Mouse (Mus musculus) hindbrain, embryonic 15.5 days (tissue): ENCODE data around the gene Mog. TPM values are rescaled to one million over a fixed set of nuclear protein-coding genes. Genes with fewer than 3 reads are reported as not detected.

ENCODE experiments used
- ATAC-seq: fragments of 200-750 bp; cut with Nextera tagmentation; 2 replicates; pipeline ENCODE4 v1.8.0; 2017; ENCODE audit warnings: low read depth, moderate number of reproducible peaks, moderate TSS enrichment; ENCODE audit not compliant: low FRiP score
- H3K27ac ChIP-seq: fragments of 300-500 bp; sonication (generic); replicated peaks from 2 replicates; pipeline ENCODE4 v1.5.1; 2015; ENCODE audit warnings: mild to moderate bottlenecking, inconsistent platforms
- H3K27me3 ChIP-seq: fragments of 300-500 bp; sonication (generic); 2 replicates; pipeline ENCODE4 v1.6.1; 2015; ENCODE audit warnings: control low read depth, inconsistent platforms
- H3K36me3 ChIP-seq: fragments of 300-500 bp; sonication (generic); 2 replicates; pipeline ENCODE4 v1.6.1; 2015; ENCODE audit warnings: control low read depth, inconsistent platforms
- H3K4me1 ChIP-seq: fragments of 300-500 bp; sonication (generic); replicated peaks from 2 replicates; pipeline ENCODE4 v1.6.1; 2015; ENCODE audit warnings: control low read depth, inconsistent platforms
- H3K4me2 ChIP-seq: fragments of 300-500 bp; sonication (generic); 2 replicates; pipeline ENCODE4 v1.6.1; 2015; ENCODE audit warnings: moderate library complexity, mild to moderate bottlenecking, inconsistent platforms
- H3K4me3 ChIP-seq: fragments of 300-500 bp; sonication (generic); 2 replicates; pipeline ENCODE4 v1.5.1; 2015; ENCODE audit warnings: mild to moderate bottlenecking, inconsistent platforms
- H3K9ac ChIP-seq: fragments of 300-500 bp; sonication (generic); 2 replicates; pipeline ENCODE4 v1.6.1; 2015; ENCODE audit warnings: inconsistent platforms
- H3K9me3 ChIP-seq: fragments of 300-500 bp; sonication (generic); 2 replicates; pipeline ENCODE4 v1.6.1; 2016; ENCODE audit warnings: control low read depth, inconsistent platforms
- WGBS: fragments of 180-500 bp; shearing (Covaris S2); methylation state at CpG from one replicate; pipeline ENCODE4 v1.1.7; 2015; 5-methylcytosine and 5-hydroxymethylcytosine counted together
- polyA plus RNA-seq: library from polyadenylated mRNA; unstranded; fragments of >200 nt; fragmentation: Nextera tagmentation; extraction: Ambion mirVana; gene quantifications from 2 replicates; pipeline ENCODE4 v1.2.1, GENCODE M21; 2015

The Mog gene
- polyA plus RNA-seq, 1 experiment from 2014 or later: 2.3 TPM

DNA sequence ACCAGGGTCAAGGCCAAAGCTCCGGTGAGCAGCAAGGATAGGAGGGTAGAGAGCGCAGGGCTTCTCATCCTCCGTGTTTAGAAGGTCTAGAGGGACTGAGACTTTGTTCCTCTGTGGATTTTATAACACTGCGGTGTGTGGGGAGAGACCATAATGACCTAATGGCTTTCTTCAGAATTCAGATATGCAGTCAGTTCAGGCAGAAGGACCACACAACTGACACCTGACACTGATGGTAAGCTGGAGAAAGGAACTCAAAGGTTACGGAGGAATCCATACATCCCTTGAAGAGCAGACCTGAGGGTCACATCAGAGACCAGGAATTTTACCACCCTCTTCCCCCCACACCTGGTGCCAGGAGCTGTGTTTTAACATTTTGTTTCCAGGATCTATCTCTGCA lies 33.8 kb downstream of the Mog start, which contains the start of gene H2-M5:
Gene H2-M5, minus strand, starts transcription at position 101 of the 400 bp plus-strand sequence.
- Histone ChIP-seq H3K4me2 (peak within 1 kb of the TSS; percentile 32), H3K4me1 (no peaks in the 10 kb centered on the region), H3K27ac (no peak within 1 kb of the TSS), H3K9ac (no peak within 1 kb of the TSS), H3K27me3 (peaks cover 23% of the 10 kb centered on the region), H3K36me3 (no peaks in the 10 kb centered on the region), H3K4me3 (peak within 1 kb of the TSS; percentile 12), H3K9me3 (no peaks in the 10 kb centered on the region)
- 33% methylated on average over 5 of the region's 5 CpGs for whole genome bisulfite sequencing
- no peak for ATAC-seq

- H3K27ac ChIP-seq: no peak overlapping the region
- peak overlapping the region; percentile 32 for H3K4me2 ChIP-seq
- H3K36me3 ChIP-seq: no peaks in the 10 kb centered on the region
- peak overlapping the region; percentile 12 for H3K4me3 ChIP-seq
- ATAC-seq: no peak; the same call in 1 of the 2 replicates
- WGBS: 8% methylated on average over 24 of the region's 24 CpGs
- no peaks in the 10 kb centered on the region for H3K9me3 ChIP-seq
- no peak overlapping the region for H3K9ac ChIP-seq
- H3K27me3 ChIP-seq: peaks cover 23% of the 10 kb centered on the region
- H3K4me1 ChIP-seq: no peaks in the 10 kb centered on the region
These were observed 34.7 kb downstream of the Mog start for GRCm38 (mm10) chr17:36988475-36988874.

DNA sequence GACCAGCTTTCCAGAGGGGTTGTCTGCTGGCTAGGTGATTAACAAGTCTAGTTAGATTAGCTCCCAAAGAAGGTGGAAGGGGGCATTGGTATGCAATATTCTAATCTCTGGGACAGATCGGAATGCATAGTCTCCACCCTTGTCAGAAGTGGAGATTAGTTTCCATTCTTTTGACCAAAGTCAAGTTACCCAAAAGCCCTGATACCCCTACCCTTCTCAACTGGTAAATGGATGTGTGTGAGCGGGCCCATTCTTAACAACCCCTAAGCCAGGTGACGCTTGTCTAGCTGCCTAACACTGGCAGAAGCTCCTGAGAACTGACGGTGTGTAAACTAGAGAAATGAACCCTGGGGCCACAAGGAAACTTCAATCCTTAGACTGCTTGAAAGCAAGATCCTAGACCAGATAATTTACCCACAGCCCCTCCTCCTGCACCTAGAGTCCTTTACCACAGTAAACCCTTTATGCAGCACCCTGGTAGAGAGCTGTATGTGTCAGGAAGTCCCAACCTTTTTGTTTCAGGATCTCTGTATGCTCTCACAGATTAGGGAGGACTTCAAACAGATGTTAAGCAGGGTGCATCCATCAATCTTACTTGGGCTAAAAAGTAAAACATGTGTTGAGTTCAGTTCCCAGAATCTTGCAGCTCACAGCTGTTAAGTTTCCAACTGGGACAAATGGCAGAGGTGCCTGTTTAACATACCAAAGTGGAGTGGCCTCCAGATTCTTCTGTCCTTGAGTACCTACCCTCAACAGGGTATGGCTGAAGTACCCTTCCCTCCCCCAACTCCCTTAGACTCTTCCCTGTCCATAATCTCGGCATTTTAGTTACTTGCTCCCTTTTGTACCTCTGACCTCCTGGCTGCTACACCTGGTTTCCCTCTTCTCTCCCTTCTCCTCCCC lies 40.7 kb downstream of the Mog start:
- no peak for ATAC-seq

GRCm38 (mm10) chr17:36981845-36982244 lies 41.4 kb downstream of the Mog start:
- ATAC-seq: no peak
- WGBS: 14% methylated on average over 4 of the region's 4 CpGs

More for the DNA sequence above, 40.7 kb downstream of the Mog start:
- H3K4me2 ChIP-seq: no peak overlapping the region
- no peaks in the 10 kb centered on the region for H3K36me3 ChIP-seq
- no peaks in the 10 kb centered on the region for H3K4me1 ChIP-seq
- H3K27me3 ChIP-seq: peaks cover 2% of the 10 kb centered on the region
- no peak overlapping the region for H3K9ac ChIP-seq
- H3K9me3 ChIP-seq: no peaks in the 10 kb centered on the region
- no peak overlapping the region for H3K27ac ChIP-seq
- WGBS: 50% methylated on average over 5 of the region's 5 CpGs
- H3K4me3 ChIP-seq: no peak overlapping the region

DNA sequence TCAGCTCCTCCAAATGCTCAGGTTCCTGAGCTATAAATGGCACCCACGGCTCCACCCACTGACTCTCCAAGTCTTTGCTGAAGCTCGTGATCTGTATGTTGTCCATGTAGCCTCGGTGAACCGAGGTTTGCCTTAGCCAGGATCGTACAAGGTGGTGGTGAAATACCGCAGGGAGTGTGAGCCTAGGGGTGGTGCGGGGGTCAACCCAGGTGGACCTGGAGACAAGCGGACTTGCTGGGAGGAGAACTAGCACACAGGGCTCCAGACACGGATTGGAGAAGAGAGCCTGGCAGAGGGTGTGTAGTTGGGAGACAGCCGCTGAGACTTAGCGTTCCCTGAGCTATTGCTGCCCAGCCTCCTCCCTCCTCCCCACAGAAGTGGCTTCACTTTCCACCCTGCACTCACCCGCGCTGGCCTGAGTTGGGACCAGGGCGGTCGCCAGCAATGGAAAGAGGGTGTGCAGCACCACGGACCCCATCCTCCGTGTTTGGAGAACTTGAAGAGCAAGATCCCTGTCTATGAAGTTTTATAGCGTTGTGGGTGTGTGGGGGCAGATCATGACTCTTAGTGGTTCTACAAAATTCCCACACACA lies 41.9 kb downstream of the Mog start, which contains the start of gene 2410137M14Rik:
Gene 2410137M14Rik, minus strand, starts transcription at position 17 of the 593 bp plus-strand sequence.
- Histone ChIP-seq H3K27ac (no peak within 1 kb of the TSS), H3K4me3 (no peak within 1 kb of the TSS), H3K36me3 (no peaks in the 10 kb centered on the region), H3K4me2 (0 out of 2 replicates have a peak within 1 kb of the TSS, but pooled peaks have one; percentile 9), H3K9me3 (no peaks in the 10 kb centered on the region), H3K9ac (no peak within 1 kb of the TSS), H3K27me3 (no peaks in the 10 kb centered on the region), H3K4me1 (no peaks in the 10 kb centered on the region)
- 18% methylated on average over 18 of the region's 18 CpGs for WGBS
- ATAC-seq: no peak

More at GRCm38 (mm10) chr17:36981845-36982244, 41.4 kb downstream of the Mog start:
- Histone ChIP-seq H3K9me3 (no peaks in the 10 kb centered on the region), H3K4me1 (no peaks in the 10 kb centered on the region), H3K27me3 (no peaks in the 10 kb centered on the region), H3K4me3 (no peak overlapping the region), H3K27ac (no peak overlapping the region), H3K4me2 (no peak overlapping the region), H3K36me3 (no peaks in the 10 kb centered on the region), H3K9ac (no peak overlapping the region)

DNA sequence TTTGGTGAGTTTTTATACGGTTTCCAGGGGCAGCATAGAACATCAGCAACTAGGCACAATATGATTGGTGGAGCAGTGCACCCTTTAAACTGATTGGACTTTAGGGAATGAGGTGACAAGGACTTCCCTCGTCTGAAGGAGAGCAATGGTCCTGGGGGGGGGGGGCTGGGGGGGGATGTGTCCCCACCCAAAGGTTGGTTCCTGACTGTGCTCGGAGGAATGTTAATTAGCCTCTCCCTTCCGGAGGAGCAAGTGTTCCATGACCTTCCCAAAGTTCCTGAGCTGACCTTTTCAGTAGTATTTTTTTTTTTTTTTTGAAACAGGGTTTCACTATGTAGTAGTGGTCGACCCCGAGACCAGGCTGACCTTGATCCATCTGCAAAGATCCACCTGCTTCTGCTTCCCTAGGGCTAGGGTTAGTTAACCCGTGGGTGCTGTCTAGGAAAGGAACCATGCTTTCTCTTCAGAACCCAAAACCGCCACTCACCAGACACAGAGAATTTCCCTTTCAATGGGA lies 49.9 kb downstream of the Mog start:
- Histone ChIP-seq H3K4me1 (no peaks in the 10 kb centered on the region), H3K4me3 (no peak overlapping the region), H3K36me3 (no peaks in the 10 kb centered on the region), H3K27me3 (no peaks in the 10 kb centered on the region), H3K9ac (no peak overlapping the region), H3K27ac (no peak overlapping the region), H3K4me2 (no peak overlapping the region), H3K9me3 (no peaks in the 10 kb centered on the region)
- 81% methylated on average over 8 of the region's 8 CpGs for WGBS
- no peak for ATAC-seq

DNA sequence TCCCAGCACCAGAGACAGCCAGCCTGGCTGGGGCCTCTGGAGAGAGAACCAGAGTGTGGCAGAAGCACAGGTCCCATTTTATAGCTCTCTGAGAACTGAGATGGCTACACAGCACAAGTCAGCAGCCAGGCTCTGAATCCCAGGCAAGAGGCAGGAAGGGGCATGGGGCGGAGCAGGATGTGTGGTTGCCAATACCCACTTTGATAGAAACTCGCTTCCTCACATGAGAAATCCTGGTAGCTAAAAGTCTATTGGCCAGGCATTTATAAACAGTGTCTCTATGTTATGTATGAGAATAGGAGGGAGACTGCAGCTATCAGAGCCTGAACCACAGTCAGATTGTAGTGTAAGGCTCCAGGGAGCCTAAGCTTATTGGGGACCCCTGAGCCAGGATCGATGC lies 50.4 kb downstream of the Mog start:
- no peak for ATAC-seq
- Histone ChIP-seq H3K4me1 (no peaks in the 10 kb centered on the region), H3K9ac (no peak overlapping the region), H3K36me3 (no peaks in the 10 kb centered on the region), H3K4me2 (no peak overlapping the region), H3K27me3 (no peaks in the 10 kb centered on the region), H3K9me3 (no peaks in the 10 kb centered on the region), H3K27ac (no peak overlapping the region), H3K4me3 (no peak overlapping the region)
- WGBS: 87% methylated on average over 3 of the region's 3 CpGs

GRCm38 (mm10) chr17:36971172-36971850 lies 51.9 kb downstream of the Mog start:
- 89% methylated on average over 6 of the region's 6 CpGs for WGBS
- ATAC-seq: no peak
- Histone ChIP-seq H3K27me3 (no peaks in the 10 kb centered on the region), H3K4me3 (no peak overlapping the region), H3K36me3 (no peaks in the 10 kb centered on the region), H3K4me1 (no peaks in the 10 kb centered on the region), H3K9me3 (no peaks in the 10 kb centered on the region), H3K9ac (no peak overlapping the region), H3K4me2 (no peak overlapping the region), H3K27ac (no peak overlapping the region)

DNA sequence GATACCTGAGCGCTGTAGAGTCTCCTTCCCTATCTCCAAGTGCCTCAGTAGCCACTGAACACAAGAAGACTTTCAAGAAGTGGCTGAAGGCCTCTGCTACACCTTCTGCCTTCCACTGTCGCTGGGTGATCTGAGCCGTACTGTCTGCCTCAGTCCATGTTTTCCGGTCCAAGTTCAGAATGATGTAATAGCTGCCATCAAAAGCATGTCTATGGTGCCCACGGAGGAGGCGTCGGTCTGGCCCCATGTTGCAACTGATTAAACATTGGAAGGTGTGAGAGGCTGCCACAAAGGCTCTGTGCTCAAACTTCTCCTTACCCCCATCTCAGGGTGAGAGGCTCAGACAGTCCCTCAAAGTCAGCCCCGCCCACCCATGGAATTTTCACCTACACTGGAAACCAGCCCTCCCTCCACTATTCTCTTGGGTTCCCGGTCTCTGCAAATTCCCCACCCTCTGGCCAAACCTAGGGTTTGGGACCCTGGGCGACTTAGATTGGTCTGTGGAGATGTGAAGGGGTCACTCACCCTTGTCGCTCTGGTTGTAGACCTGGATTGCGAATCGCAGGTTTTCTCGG lies 52.8 kb downstream of the Mog start:
- Histone ChIP-seq H3K4me1 (no peaks in the 10 kb centered on the region), H3K36me3 (no peaks in the 10 kb centered on the region), H3K9me3 (no peaks in the 10 kb centered on the region), H3K4me2 (no peak overlapping the region), H3K27me3 (no peaks in the 10 kb centered on the region), H3K9ac (no peak overlapping the region), H3K4me3 (no peak overlapping the region), H3K27ac (no peak overlapping the region)
- ATAC-seq: no peak
- WGBS: 89% methylated on average over 14 of the region's 14 CpGs

GRCm38 (mm10) chr17:36966875-36967274 lies 56.3 kb downstream of the Mog start:
- no peaks in the 10 kb centered on the region for H3K27me3 ChIP-seq
- no peak overlapping the region for H3K9ac ChIP-seq
- ATAC-seq: no peak
- no peak overlapping the region for H3K4me3 ChIP-seq
- WGBS: 91% methylated on average over 1 of the region's 1 CpGs
- H3K27ac ChIP-seq: no peak overlapping the region
- H3K9me3 ChIP-seq: no peaks in the 10 kb centered on the region
- H3K4me1 ChIP-seq: no peaks in the 10 kb centered on the region
- no peak overlapping the region for H3K4me2 ChIP-seq
- H3K36me3 ChIP-seq: no peaks in the 10 kb centered on the region

GRCm38 (mm10) chr17:36961125-36961524 lies 62.1 kb downstream of the Mog start:
- Histone ChIP-seq H3K27ac (no peak overlapping the region), H3K36me3 (0 out of 2 replicates have a peak, but pooled peaks cover 5% of the 10 kb centered on the region), H3K9me3 (no peaks in the 10 kb centered on the region), H3K9ac (no peak overlapping the region), H3K4me1 (peaks cover 23% of the 10 kb centered on the region), H3K4me3 (no peak overlapping the region), H3K27me3 (no peaks in the 10 kb centered on the region), H3K4me2 (no peak overlapping the region)
- WGBS: 72% methylated on average over 1 of the region's 1 CpGs
- ATAC-seq: no peak
